Mouse (Mus musculus) embryonic stem cell, embryonic (primary cell): ENCODE results near the gene Ggt1.

Experiments
- CTCF ChIA-PET, 4 experiments: fragments of 300-600 bp in 2 of 4; fragments of 350-600 bp in 2 of 4; sonication (Branson Sonifier 250); formaldehyde crosslinking; loops; one replicate each; lab custom pipeline; 2022; ENCODE audit warnings: inconsistent platforms in 2 of 4; lab: Charles Lee
- POLR2A ChIA-PET, 4 experiments: fragments of 300-600 bp in 2 of 4; fragments of 350-600 bp in 2 of 4; sonication (Branson Sonifier 250); formaldehyde crosslinking; loops; one replicate each; lab custom pipeline; 2022; ENCODE audit warnings: antibody characterized with exemption in 4 of 4, inconsistent platforms in 1 of 4; lab: Charles Lee

Gene Ggt1

DNA sequence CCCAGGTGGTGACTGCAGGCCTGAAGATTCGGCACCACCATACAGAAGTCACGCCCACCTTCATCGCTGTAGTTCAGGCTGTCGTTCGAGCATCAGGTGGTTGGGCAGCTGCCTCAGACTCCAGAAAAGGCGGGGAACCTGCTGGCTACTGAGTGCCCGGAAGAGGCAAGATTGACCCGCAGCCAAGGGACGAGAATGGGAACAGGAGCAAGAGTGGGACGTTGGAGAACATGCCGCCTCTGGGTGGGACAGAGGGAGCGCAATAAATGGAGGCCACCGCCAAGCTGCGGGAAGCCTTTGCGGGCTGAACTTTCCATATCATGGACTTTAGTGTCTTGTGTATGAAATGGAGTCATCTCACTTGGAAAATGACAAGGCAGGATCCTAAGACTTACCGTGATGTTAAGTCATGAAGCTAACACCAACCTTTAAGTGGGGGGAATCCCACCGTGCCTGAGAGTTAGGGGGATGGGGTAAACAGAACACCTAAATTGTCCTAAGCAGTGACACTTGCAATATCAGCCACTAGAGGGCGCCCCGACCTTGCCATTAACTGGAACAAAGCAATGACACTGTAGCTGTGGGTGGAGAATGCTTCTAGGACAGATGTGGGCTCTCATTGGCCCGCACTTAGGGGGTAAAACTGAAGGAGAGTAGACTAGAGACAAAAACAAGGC is 24.6 kb downstream of the Ggt1 start:
- CTCF ChIA-PET: interaction anchor here (0.5 to 3.6 kb wide), 101 partner anchors 8 to 383 kb away, joined by 3 to 31 read pairs (median 4); partner anchors contain the start of genes Gm20441 (in 2 of the 4), Gstt3 (in 2 of the 4), Cabin1 (in 1 of the 4) and Ddt (in 1 of the 4)
- POLR2A ChIA-PET: interaction anchor here in 2 of 4 experiments (0.6 to 2.6 kb wide), 21 partner anchors 9 to 365 kb away, joined by 3 to 11 read pairs (median 4); partner anchors contain the start of genes Cabin1 (in 1 of the 2), Ddt (in 1 of the 2), Ggt1 (in 1 of the 2) and Gstt2 (in 1 of the 2)

DNA sequence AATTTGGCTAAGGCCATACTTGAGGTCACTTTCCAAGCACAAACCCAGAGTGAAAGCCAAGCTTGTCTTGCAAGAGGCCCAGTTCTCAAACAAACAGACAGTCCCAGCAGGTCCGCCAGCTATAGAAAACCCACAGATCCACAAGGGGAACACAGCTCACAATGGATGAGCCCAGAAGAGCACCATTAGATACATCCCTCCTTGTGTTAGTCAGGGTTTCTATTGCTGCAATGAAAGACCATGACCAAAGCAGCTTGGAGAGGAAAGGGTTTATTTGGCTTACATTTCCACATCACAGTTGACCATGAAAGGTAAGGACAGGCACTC is 25.1 kb downstream of the Ggt1 start:
- ChIA-PET CTCF (interaction anchor here (0.5 to 3.6 kb wide), 96 partner anchors 8 to 382 kb away, joined by 3 to 31 read pairs (median 4); partner anchors contain the start of genes Gm20441 (in 2 of the 4), Gstt3 (in 2 of the 4), Cabin1 (in 1 of the 4) and Ddt (in 1 of the 4)), POLR2A (interaction anchor here in 2 of 4 experiments (0.7 to 2.6 kb wide), 19 partner anchors 9 to 364 kb away, joined by 3 to 11 read pairs (median 4); partner anchors contain the start of genes Cabin1 (in 1 of the 2), Ddt (in 1 of the 2), Ggt1 (in 1 of the 2) and Gstt2 (in 1 of the 2))

DNA sequence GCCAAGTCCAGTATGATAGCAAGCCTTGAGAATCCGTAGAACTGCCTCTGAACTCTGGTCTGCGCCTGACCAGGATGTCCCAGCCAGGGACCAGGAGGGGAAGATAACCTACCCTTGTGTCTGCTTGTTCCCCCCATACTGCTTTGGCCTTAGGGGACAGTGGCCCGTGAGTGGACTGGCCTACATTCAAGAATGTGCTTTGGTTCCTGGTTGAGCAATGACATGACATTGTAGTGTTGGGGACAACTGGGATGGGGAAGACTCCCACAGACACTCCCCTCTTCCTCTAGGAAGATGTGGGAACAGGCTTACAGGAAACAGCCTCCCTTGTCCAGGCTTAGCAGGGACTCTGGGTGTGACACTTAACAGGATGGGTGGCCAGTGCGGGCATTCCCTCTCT is 26.4 kb downstream of the Ggt1 start:
- CTCF ChIA-PET: interaction anchor here (0.6 to 3.6 kb wide), 9 partner anchors 13 to 252 kb away, joined by 3 to 31 read pairs (median 4); no protein-coding TSS in a partner anchor

DNA sequence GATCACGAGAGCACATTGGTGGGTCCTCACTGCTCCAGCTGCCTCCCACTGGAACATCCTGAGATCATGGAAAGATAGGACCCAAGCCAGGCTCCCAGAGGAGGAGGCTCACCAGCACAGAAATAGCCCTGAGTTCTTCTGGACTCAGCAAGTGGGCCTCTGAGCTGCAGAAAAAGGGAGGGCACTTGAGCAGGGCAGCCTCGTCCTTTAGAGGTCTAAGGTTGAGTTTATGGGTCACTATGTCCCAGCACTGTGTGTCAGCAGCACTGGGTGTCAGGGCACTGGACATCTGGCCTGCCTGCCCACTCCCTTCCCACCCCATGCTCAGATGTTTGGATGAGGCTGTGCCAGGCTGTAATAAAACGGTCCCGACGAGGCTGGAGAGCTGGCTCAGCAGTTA is 26.9 kb downstream of the Ggt1 start:
- POLR2A ChIA-PET: interaction anchor here (0.7 kb wide), 4 partner anchors 26 to 352 kb away, joined by 3 to 9 read pairs (median 5); no protein-coding TSS in a partner anchor
- CTCF ChIA-PET: interaction anchor here in 3 of 4 experiments (0.6 to 3.6 kb wide), 10 partner anchors 18 to 251 kb away, joined by 3 to 31 read pairs (median 4); no protein-coding TSS in a partner anchor

More for the DNA sequence above, 26.4 kb downstream of the Ggt1 start:
- POLR2A ChIA-PET: interaction anchor here (0.7 to 2.6 kb wide), 8 partner anchors 8 to 352 kb away, joined by 3 to 9 read pairs (median 4); no protein-coding TSS in a partner anchor

DNA sequence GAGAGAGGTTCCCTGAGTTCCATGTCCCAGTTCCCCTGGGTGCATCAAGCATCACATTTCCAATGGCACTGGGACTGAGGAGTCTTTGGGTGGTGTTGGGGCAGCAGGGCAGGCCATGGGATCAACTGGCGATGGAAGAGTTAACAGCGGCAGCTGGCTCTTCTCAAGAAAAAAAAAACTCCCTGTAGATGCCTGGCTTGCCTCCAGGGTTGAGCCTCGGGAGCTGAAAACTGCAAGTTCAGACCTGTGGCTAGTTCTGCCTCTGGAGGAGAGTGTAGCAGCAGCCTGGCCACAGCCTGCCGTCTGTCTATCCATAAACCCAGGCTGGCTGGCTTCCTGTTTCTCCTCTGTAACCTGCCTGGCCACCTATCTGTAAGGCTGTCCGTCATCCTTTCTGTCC is 27.7 kb downstream of the Ggt1 start, which contains the start of gene Ggt5:
TSS of gene Ggt5 (plus strand) at position 212 of the 400 bp plus-strand sequence.
- ChIA-PET POLR2A (interaction anchor here in 1 of 4 experiments (0.5 kb wide), 1 partner anchor 117 kb away, joined by 3 read pairs; no protein-coding TSS in a partner anchor), CTCF (interaction anchor here in 3 of 4 experiments (0.7 to 2.4 kb wide), 5 partner anchors 32 to 244 kb away, joined by 3 to 9 read pairs (median 4); no protein-coding TSS in a partner anchor)

DNA sequence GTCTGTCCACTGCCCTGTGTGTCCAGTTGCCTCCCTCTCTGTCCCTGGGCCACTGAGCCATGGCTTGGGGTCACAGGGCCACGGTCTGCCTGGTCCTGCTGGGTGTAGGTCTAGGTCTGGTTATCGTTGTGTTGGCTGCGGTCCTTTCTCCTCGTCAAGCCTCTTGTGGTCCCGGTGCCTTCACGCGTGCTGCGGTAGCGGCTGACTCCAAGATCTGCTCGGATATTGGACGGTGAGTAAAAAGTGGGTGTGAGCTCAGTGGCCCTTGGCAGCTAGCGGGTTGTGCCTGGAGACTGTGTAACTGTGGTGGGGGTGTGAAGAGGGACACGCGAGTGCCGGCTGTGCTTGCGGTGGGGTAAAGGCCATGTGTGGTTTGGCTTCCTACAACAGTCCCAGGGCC is 28.2 kb downstream of the Ggt1 start:
- ChIA-PET CTCF (interaction anchor here in 3 of 4 experiments (0.7 to 2.4 kb wide), 4 partner anchors 22 to 244 kb away, joined by 3 to 9 read pairs (median 4); no protein-coding TSS in a partner anchor), POLR2A (no interaction called here)

DNA sequence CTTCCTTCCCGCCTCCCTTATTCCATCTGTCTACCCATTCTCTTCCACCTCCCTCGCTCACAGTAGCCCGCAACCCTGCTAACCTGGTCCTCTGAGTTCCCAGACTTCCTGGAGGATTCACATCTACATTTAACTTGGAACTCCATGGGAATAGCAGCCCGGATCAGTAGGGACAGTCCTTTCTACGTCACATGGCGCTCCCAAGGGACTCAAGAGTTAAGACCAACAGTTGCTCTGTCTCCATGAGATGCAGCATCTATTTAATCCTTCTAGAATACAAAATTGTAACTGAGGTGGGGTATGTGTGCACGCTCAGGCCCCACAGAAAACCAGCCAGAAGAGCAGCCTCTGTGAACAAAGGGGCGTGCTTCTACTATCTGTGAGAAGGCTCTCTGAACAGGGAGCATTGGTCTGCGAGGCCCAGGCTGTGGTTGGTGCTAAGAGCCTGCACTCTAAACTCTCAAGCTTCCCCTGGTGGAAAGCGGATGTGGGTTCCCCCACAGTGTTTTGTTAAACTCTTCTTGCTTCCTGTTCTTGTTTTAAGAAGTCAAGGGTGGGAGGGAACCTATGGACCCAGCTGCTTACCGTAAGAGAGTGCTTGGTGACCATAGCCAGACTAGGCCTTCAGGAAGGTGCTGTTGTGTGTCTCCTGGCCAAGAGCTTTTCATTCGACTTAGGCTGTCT is 29.9 kb downstream of the Ggt1 start:
- POLR2A ChIA-PET: interaction anchor here in 1 of 4 experiments (1.1 to 1.5 kb wide), 2 partner anchors 19 to 20 kb away, joined by 3 to 4 read pairs; no protein-coding TSS in a partner anchor
- CTCF ChIA-PET: interaction anchor here in 1 of 4 experiments (1.9 kb wide), 1 partner anchor 14 kb away, joined by 4 read pairs; no protein-coding TSS in a partner anchor

DNA sequence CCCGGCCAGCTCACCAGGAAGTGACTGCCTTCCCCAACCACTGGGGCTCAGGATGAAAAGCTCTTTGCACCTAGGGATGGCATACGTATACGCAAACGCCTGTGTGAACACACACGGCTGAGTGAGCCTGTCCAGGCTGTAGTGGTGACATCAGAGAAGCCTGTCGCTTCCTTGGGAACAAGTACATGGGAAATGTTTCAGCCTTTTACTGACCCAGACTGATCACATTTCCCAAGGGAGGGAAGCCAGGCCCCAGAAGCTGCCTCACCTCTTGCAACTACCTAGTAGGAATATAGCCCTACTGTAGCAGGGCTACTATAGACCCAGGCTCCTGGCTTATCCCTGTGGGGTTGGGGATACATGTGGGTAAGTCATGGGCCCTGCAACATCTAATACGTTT is 31.2 kb downstream of the Ggt1 start:
- CTCF ChIA-PET: interaction anchor here (0.7 to 1.9 kb wide), 8 partner anchors 13 to 172 kb away, joined by 3 to 4 read pairs (median 4); no protein-coding TSS in a partner anchor
- POLR2A ChIA-PET: interaction anchor here in 1 of 4 experiments (0.6 to 1.5 kb wide), 3 partner anchors 18 to 42 kb away, joined by 3 to 4 read pairs (median 3); no protein-coding TSS in a partner anchor

DNA sequence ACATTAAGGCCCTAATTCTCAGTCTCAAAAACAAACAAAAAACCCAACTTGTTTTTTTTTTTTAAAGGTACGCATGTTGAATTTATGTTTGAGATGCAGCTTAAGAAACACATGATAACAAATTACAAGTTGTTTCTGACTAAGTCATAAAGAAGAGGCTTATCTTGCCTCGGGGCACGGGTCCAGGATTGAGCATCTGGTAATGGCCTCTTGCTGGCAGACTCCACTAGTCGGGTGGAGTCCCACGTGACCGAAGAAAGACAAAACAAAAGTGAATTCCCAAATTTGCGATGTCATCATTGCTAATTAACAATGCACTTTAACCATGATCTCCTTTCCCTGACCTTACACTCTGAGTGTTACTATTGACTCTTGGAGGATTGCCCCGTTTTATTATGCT is 34.6 kb downstream of the Ggt1 start:
- CTCF ChIA-PET: interaction anchor here in 2 of 4 experiments (0.7 to 1.4 kb wide), 2 partner anchors 10 to 136 kb away, joined by 3 to 4 read pairs; no protein-coding TSS in a partner anchor
- POLR2A ChIA-PET: interaction anchor here in 1 of 4 experiments (0.7 to 1.5 kb wide), 4 partner anchors 8 to 15 kb away, joined by 3 to 7 read pairs (median 4); no protein-coding TSS in a partner anchor

DNA sequence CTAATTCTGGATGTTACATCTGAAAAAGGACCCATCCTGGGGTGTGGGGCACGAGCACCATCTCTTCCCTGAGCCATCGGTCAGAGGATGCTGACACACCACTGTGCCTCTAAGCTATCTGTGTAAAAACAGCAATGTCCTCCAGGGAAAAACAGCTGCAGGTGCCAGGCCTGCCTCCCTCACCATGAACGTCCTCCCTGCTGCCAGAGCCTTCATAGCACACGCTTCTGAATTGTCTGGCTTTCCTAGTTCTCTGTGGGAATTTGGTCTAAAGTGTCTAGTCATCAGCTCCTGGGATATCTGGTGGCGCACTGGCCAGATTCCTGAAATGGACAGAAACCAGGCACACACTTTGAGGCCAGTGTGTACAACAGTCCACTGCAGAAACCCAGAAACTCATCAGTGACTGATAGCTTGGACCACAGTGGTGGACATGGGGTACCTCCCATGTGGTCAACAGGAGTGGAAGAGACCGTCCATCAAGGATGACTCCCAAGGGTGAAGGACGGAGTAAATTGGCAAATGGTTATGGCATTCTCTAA is 38.9 kb downstream of the Ggt1 start:
- ChIA-PET POLR2A (interaction anchor here in 1 of 4 experiments (1.7 kb wide), 1 partner anchor 35 kb away, joined by 6 read pairs; no protein-coding TSS in a partner anchor), CTCF (interaction anchor here in 3 of 4 experiments (0.6 to 1.7 kb wide), 5 partner anchors 13 to 232 kb away, joined by 3 to 8 read pairs (median 4); no protein-coding TSS in a partner anchor)

DNA sequence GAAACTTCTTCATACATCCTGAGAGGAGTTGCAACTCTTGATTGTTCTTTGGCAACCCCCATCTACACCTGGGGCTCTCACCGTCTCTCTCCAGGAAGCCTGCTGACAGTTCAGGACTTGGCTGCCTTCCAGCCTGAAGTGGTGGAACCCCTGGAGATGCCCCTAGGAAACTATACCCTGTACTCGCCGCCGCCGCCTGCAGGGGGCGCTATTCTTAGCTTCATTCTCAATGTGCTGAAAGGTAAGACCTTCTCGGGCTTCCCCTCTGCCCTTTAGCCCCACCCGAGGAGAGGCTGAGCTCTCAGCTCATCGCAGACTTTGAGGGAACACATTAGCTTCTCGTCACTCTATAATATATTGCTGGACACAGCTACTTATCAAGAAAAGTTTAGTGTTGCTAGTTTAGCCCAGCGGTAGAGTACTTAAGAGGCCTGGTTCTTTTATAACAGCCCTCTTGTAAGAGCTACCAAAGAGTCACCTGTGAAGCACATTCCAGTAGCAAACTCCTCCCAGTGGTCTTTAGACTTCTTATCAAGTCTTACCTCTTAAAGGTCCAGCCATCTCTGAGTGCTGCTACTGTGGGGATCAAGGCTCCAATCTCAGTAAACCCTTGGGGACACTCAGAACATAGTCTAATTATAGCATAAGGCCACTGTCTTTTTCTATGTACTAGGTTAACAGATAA is 43.9 kb downstream of the Ggt1 start:
- CTCF ChIA-PET: interaction anchor here (0.5 to 2.4 kb wide), 39 partner anchors 8 to 326 kb away, joined by 3 to 20 read pairs (median 4); partner anchors contain the start of genes Gstt2 (in 2 of the 4), Cabin1 (in 1 of the 4) and Ddt (in 1 of the 4)
- POLR2A ChIA-PET: interaction anchor here in 2 of 4 experiments (0.6 to 1.6 kb wide), 11 partner anchors 9 to 260 kb away, joined by 3 to 8 read pairs (median 4); partner anchors contain the start of genes Cabin1 (in 1 of the 2) and Mif (in 1 of the 2)

DNA sequence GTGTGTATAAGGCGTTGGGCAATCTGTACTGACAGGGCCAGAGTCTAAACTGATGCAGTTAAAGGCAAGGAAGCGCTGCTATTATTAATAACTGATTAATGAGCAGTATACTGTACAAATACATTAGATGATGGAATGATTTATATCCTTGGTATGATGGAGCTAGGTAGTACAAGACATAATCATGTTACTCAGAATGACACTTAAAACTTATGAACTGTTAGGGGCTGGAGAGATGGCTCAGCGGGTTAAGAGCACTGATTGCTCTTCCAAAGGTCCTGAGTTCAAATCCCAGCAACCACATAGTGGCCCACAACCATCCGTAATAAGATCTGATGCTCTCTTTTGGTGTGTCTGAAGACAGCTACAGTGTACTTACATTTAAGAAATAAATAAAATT is 45.8 kb downstream of the Ggt1 start:
- ChIA-PET CTCF (interaction anchor here (0.5 to 1.0 kb wide), 5 partner anchors 12 to 244 kb away, joined by 3 to 8 read pairs (median 4); no protein-coding TSS in a partner anchor), POLR2A (interaction anchor here in 2 of 4 experiments (0.7 to 1.0 kb wide), 2 partner anchors 166 to 328 kb away, joined by 3 to 8 read pairs; partner anchors contain the start of gene Ddt (in 1 of the 2))

DNA sequence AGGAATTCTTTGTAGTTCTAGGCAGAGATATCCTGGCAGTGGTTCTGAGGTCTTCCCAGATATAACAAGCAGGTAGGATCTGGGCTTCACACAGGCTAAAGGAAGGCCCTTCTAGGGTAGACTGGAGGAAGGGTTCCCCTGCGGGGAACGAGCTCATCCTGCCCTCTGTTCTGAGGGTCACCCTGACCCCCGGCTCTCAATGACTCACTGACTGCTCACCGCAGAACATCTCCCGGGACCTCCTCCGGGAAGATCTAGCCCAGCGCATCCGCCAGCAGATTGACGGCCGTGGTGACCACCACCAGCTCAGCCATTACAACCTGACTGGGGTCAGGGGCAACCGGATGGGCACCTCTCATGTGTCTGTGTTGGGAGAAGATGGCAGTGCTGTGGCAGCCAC is 47.6 kb downstream of the Ggt1 start:
- CTCF ChIA-PET: interaction anchor here in 2 of 4 experiments (0.6 to 2.5 kb wide), 4 partner anchors 23 to 29 kb away, joined by 3 to 14 read pairs (median 10); no protein-coding TSS in a partner anchor

DNA sequence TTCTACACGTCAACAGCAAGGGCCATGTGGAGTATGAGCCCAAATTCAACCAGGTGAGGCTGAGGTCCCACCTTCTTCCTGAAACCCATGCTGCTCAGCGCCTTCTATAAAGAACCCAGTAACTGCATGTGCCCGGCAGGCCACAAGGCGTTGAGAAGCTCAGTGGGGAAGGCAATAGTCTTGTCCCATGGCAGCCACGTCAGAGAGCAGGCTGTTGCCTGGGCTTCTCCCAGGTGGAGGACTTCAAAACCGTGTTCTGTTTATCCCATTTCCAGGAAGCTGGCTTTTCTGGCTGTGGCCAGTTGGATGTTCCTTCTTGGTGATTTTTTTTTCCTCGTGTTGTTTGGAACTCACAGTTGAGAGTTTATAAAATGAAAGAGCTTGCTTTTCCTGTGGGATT is 49.1 kb downstream of the Ggt1 start:
- POLR2A ChIA-PET: interaction anchor here in 2 of 4 experiments (0.6 to 1.7 kb wide), 8 partner anchors 15 to 225 kb away, joined by 3 to 8 read pairs (median 3); no protein-coding TSS in a partner anchor
- CTCF ChIA-PET: interaction anchor here (0.5 to 2.5 kb wide), 6 partner anchors 24 to 422 kb away, joined by 3 to 14 read pairs (median 6); partner anchors contain the start of gene Zfp280b (in 1 of the 4)

More for the DNA sequence above, 47.6 kb downstream of the Ggt1 start:
- POLR2A ChIA-PET: interaction anchor here in 2 of 4 experiments (0.6 to 1.5 kb wide), 7 partner anchors 15 to 243 kb away, joined by 3 to 7 read pairs (median 3); partner anchors contain the start of gene Ddt (in 1 of the 2)

DNA sequence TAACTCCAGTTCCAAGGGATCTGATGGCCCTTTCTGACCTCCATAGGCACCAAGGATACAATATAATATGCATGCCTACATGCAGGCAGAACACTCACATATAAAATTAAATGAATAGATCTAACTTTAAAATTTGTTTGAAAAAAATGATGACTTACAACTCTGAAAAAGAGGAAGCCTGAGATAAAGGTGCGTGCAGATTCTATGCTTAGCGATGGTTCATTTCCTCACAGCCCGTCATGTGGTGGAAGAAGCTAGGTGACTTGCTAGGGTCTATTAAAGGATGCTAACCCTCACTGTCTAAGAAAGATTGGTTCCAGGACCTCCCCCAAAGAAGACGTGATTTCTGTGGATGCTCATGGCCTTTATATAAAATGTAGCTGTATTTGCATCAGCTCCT is 54.6 kb downstream of the Ggt1 start:
- ChIA-PET POLR2A (interaction anchor here in 2 of 4 experiments (0.6 to 0.8 kb wide), 3 partner anchors 21 to 149 kb away, joined by 3 read pairs; no protein-coding TSS in a partner anchor), CTCF (interaction anchor here (0.6 to 1.9 kb wide), 6 partner anchors 11 to 357 kb away, joined by 3 to 6 read pairs (median 3); no protein-coding TSS in a partner anchor)
